Mouse (Mus musculus): Measurements from ENCODE around the gene Arhgap45. TPM values are rescaled to one million over a fixed set of nuclear protein-coding genes. Genes with fewer than 3 reads are reported as not detected.

Gene Arhgap45
- total RNA-seq, 2 experiments from 2014 or later = 3.5 TPM

DNA sequence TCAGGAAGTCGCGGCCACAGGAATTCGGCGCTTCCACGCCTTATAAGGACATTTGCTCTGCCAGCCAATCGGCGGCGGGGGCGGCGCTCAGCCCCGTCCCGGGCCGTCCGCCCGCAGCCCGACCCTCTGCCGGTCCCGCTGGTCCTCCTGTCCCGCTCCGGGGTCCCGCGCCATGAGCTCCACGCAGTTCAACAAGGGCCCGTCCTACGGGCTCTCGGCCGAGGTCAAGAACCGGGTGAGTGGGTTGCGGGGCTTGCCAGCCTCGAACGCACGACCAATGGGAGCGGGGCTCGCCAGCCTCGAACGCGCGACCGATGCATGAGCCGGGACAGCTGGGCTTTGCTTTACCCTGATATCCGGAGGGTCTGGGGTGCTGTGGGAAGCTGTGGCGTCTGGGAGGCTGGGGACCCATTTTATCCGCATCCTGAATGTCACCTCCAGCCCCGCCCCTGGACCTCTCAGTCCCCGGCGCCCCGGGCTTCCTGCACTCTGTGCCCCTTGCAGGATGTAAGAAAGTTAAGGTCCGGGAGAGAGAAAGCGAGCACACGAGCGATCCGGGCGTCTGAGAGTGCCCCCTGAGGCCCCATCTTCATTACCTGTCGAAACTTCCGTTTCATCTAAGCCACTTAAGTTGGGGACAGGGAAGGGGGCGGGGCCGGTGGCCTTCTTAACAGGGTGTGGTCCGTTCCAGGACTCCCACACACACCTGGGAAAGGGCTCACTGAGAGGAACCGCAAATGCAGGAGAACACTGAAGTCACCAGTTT, 27.8 kb upstream of the Arhgap45 start, which contains the start of gene Cnn2:
Gene Cnn2, plus strand, starts transcription at position 79 of the 766 bp plus-strand sequence.
- Histone ChIP-seq H3K4me3 (peak within 1 kb of the TSS; percentile 50), H3K27ac (peak within 1 kb of the TSS; percentile 67; the same call in 1 of the 2 replicates)
- no peak for DNase-seq (ENCODE audit: extremely low spot score in 1 of 2, low spot score in 2 of 2)
- intact Hi-C loops (cut with DNase I) = loop anchor here (10.0 kb wide), 1 partner anchor 256 kb away; the partner anchor contains the start of gene Ndufs7
- no peak for TF ChIP-seq CTCF (IDR thresholded peaks at IDR 0.05)

DNA sequence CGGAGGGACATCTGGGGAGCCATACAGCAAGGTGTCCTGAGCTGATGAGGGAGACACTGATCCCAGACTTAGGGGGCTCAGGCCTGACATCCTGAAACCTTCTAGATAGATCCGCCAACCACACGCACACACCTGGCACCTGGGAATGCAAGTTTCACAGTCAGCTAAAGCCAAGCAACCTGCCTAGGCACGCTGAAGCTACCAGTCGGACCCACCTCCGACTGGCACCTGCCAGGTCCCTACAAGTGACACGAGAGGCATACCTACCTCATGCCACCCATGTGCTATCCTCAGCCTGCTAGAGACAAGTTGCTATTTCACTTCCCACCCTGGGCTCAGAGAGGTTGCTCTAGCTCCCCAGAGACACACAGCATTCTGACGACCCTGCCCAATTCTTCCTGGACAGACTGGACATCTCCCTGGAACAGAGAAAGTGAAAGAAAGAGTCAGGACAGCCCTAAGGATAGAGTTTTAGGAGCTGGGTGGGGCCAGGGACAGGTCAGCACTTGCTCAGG, 27.1 kb upstream of the Arhgap45 start:
- no peak overlapping the region for H3K27ac ChIP-seq
- TF ChIP-seq CTCF (IDR thresholded peaks at IDR 0.05) = no peak
- intact Hi-C loops (cut with DNase I) = loop anchor here (10.0 kb wide), 1 partner anchor 255 kb away; the partner anchor contains the start of gene Ndufs7
- DNase-seq (ENCODE audit: extremely low spot score in 1 of 2, low spot score in 2 of 2) = no peak
- no peak overlapping the region for H3K4me3 ChIP-seq

DNA sequence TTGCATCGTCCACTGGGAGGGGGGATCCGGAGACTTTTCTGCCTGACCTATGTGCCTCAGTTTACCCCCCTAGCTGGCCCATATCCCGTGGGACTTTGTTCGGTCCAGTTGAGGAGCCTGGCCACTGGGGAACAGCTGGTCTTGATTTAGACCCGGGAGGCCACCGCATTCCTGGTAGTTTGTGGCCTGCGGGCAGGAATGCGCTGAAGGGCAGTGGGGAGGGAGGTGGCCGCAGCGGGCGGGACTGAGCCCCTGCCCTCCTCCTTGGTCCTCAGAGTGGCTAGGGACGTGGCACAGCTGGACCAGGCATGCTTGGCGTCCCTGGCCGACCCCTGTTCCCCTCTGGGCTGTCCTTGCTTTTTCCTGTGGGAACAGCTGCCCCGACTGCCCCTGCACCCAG, 26.6 kb upstream of the Arhgap45 start:
- intact Hi-C loops (cut with DNase I) = loop anchor here (10.0 kb wide), 1 partner anchor 255 kb away; the partner anchor contains the start of gene Ndufs7
- Histone ChIP-seq H3K27ac (no peak overlapping the region), H3K4me3 (no peak overlapping the region)
- TF ChIP-seq CTCF (IDR thresholded peaks at IDR 0.05) = no peak
- DNase-seq (ENCODE audit: extremely low spot score in 1 of 2, low spot score in 2 of 2) = no peak

DNA sequence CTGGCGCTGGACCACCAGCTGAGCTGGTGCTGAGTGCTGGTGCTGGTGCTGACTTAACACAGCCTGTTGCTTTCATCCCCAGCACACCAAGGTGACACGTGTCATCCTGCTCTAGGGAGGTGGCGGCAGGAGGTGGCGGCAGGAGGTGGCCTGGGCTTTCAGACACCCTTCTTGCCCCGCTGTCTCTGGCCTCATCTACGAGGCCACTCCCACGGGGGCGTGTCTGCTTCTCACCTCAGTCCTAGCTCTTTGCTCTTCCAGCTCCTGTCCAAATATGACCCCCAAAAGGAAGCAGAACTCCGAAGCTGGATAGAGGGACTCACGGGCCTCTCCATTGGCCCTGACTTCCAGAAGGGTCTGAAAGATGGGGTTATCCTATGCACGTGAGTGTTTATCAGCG, 25.4 kb upstream of the Arhgap45 start:
- intact Hi-C loops (cut with DNase I) = no loop called here
- TF ChIP-seq CTCF (IDR thresholded peaks at IDR 0.05) = no peak

DNA sequence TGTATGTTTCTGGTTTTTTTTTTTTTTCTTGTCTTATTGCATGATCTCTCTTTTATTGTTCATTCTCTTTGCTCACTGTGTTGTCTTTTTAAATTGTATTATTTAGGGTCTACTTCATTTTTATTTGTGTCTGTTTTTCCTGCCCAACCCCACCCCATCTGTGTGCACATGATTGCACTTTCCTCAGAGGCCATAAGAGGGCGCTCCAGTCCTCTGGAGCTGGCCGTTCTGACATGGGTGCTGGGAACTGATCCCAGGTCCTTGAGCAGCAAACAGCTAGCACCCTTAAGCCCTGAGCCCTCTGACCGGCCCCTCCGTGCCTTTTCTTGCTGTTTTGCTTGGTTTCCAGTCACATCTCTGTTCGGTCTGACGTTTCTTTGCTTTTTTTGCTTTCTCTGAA, 24.9 kb upstream of the Arhgap45 start:
- DNase-seq (ENCODE audit: extremely low spot score in 1 of 2, low spot score in 2 of 2) = no peak
- intact Hi-C loops (cut with DNase I) = no loop called here
- Histone ChIP-seq H3K27ac (no peak overlapping the region), H3K4me3 (no peak overlapping the region)
- TF ChIP-seq CTCF (IDR thresholded peaks at IDR 0.05) = peak; percentile 20

More for the DNA sequence above, 25.4 kb upstream of the Arhgap45 start:
- Histone ChIP-seq H3K27ac (no peak overlapping the region), H3K4me3 (no peak overlapping the region)
- DNase-seq (ENCODE audit: extremely low spot score in 1 of 2, low spot score in 2 of 2) = no peak

DNA sequence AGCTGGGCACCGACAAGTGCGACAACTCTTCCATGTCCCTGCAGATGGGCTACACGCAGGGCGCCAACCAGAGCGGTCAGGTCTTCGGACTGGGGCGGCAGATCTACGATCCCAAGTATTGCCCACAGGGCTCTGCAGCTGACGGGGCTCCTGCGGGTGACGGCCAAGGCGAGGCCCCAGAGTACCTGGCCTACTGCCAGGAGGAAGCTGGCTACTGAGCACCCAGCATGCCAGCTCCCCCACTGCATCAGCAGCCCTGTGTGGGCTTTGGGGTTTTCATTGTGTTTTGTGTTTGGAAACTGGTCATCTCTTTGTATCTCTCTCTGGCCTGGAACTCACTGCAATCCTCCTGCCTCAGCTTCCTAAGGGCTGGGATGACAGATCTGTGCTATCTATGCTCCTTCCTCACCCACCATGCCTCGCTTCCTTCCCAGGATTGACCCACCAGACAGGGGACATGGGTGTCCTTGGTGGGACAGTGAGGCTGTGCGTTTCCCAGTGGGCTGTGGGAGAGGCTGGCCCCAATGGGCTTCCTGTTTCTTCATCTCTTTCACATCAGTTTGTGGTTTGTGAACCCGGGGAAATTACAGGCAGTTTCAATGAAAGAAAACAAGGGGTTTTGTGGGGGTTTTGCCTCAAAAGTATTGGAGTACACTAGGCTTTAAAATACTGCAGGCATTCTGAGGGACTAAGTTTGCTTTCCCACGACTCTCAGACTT, 21.9 kb upstream of the Arhgap45 start:
- intact Hi-C loops (cut with DNase I) = loop anchor here (5.0 kb wide), 1 partner anchor 43 kb away; the partner anchor contains the start of gene Polr2e
- Histone ChIP-seq H3K27ac (no peak overlapping the region), H3K4me3 (no peak overlapping the region)
- no peak for DNase-seq (ENCODE audit: extremely low spot score in 1 of 2, low spot score in 2 of 2)
- TF ChIP-seq CTCF (IDR thresholded peaks at IDR 0.05) = no peak

DNA sequence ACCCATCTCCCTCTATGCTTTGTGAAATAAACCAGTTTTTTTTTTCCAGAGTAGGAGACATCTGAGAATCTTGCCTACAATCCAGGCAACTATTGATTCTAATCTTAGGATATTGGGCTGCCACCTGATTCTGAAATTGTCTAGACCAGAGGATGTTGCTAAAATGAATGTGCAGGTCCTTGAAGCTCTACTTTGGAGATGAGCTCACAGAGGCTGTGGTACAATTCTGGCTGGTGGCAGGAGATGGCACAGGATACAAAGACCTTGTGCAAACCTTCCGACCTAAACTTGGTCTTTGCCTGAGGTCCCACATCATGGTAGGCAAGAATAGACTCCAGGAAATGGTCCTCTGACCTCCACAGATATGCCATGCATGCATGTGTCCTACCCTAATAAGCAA, 20.8 kb upstream of the Arhgap45 start:
- no peak overlapping the region for H3K27ac ChIP-seq
- TF ChIP-seq CTCF (IDR thresholded peaks at IDR 0.05) = no peak

DNA sequence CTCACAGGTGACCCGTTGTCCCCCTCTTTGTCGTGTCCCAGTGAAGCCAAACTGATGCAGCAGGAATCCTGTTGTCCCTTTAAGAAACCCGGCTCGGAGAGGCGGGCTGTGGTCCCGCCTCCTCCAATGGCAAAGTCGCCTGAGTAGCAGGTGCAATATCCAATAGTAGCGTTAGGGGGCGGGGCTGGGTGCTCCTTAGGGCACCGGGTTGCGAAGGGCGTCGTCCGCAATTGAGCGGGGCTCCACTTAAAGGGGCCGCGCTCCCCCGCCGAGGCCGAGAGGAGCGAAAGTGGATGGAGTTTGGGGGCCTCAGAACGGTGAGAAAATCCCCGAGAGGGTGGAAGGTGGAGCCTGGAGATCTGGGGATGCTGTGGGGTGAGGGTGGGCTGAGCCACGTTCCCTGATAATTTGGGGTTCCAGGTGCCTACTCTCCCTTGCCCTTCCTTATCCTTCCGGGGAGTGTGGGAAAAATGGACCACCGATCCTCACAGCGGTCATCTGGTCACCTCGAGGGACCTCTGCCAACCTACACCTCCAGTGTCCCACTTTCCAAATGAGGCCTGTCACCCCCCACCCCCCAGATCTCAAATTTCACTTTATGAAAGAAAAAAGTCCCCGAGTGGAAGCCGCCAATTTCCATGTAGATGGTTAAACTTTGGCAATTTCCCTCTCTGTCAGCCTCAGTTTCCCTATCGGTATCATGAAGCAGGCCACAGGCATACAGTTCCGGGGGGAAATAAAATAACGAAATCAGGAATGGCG, 20.0 kb upstream of the Arhgap45 start, which contains the start of gene Abca7:
Gene Abca7, plus strand, starts transcription at position 223 of the 762 bp plus-strand sequence.
- TF ChIP-seq CTCF (IDR thresholded peaks at IDR 0.05) = no peak; the same call in 1 of the 2 replicates
- intact Hi-C loops (cut with DNase I) = loop anchor here (5.0 kb wide), 1 partner anchor 41 kb away; the partner anchor contains the start of gene Polr2e
- Histone ChIP-seq H3K4me3 (peak within 1 kb of the TSS; percentile 55), H3K27ac (peak within 1 kb of the TSS; percentile 74)
- peak; percentile 93 to 98 for DNase-seq (ENCODE audit: extremely low spot score in 1 of 2, low spot score in 2 of 2)

More for the DNA sequence above, 20.8 kb upstream of the Arhgap45 start:
- intact Hi-C loops (cut with DNase I) = loop anchor here (5.0 kb wide), 1 partner anchor 42 kb away; the partner anchor contains the start of gene Polr2e
- H3K4me3 ChIP-seq = no peak overlapping the region
- no peak for DNase-seq (ENCODE audit: extremely low spot score in 1 of 2, low spot score in 2 of 2)

DNA sequence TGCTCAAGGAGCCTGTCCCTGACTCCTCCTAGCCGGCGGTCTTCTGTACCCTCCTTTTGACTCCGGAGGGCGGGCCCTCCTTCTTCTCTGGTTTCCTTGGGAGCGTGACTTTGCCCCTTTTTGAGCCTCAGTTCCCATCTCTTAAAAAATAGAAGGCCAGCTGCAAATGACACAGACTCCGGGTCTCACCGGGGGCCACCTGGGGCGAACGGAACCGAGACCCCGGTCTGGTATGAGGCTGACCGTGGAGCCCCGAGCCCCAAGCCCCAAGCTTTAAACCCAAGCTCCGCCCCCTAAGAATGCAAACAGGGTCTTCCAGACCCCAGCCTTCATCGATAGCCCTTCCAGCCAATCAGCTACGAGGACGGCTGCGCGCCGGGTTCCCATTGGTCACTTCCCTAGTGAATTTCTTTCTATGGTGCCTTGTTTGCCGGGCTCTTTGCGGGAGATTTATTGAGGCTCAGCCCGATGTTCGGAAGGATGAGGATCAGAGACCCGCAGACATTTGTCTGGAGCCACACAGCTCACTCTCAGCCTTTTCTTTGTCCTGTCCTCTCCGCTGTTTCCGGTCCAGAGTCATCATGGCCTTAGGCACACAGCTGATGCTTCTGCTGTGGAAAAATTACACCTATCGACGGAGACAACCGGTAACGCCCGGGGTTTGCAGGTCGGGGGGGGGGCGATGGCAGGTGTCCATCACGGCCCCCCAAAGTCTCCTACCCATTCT, 19.3 kb upstream of the Arhgap45 start:
- intact Hi-C loops (cut with DNase I) = loop anchor here (5.0 kb wide), 1 partner anchor 40 kb away; the partner anchor contains the start of gene Polr2e
- DNase-seq (ENCODE audit: extremely low spot score in 1 of 2, low spot score in 2 of 2) = peak; percentile 61 to 71

DNA sequence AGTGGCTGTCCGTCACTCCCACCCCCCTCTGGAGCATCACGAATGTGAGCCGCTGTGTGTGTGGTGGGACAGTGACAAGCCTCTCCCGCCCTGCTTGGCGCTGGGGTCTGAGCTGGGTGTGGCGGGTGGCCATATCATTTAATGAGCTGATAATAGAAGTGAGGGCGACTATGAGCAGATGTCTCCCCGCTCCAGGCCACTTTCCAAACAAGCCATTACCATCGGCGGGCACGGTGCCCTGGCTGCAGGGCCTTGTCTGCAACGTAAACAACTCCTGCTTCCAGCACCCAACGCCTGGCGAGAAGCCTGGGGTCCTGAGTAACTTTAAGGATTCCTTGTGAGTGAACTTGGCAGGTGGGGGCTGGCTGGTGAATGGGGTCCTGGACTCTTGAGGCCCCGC, 18.6 kb upstream of the Arhgap45 start:
- intact Hi-C loops (cut with DNase I) = loop anchor here (5.0 kb wide), 1 partner anchor 39 kb away; the partner anchor contains the start of gene Polr2e
- no peak for DNase-seq (ENCODE audit: extremely low spot score in 1 of 2, low spot score in 2 of 2)
- H3K27ac ChIP-seq = no peak overlapping the region
- TF ChIP-seq CTCF (IDR thresholded peaks at IDR 0.05) = no peak
- H3K4me3 ChIP-seq = peak overlapping the region; percentile 55

More for the DNA sequence above, 19.3 kb upstream of the Arhgap45 start:
- TF ChIP-seq CTCF (IDR thresholded peaks at IDR 0.05) = no peak
- no peak overlapping the region for H3K27ac ChIP-seq
- peak overlapping the region; percentile 55 for H3K4me3 ChIP-seq

All from left cerebral cortex, adult 2 months (tissue).